Mouse (Mus musculus) myocyte (in vitro differentiated cells): ENCODE data around the gene Kalrn. TPM values are rescaled to one million over a fixed set of nuclear protein-coding genes. Genes with fewer than 3 reads are reported as not detected.

ENCODE experiments used
- H3K27me3 ChIP-seq: one replicate; pipeline ENCODE4 v1.6.1; 2011; ENCODE audit not compliant: control insufficient read depth, insufficient read depth, insufficient read length
- H3K36me3 ChIP-seq: one replicate; pipeline ENCODE4 v1.6.1; 2011; ENCODE audit not compliant: control insufficient read depth, insufficient read depth
- H3K4me2 ChIP-seq: one replicate; pipeline ENCODE4 v1.6.1; 2011; ENCODE audit warnings: low read depth, control low read depth
- H3K4me3 ChIP-seq: one replicate; pipeline ENCODE4 v1.5.1; 2011; ENCODE audit warnings: mild to moderate bottlenecking, control low read depth, moderate library complexity
- H3K79me2 ChIP-seq: one replicate; pipeline ENCODE4 v1.6.1; 2011; ENCODE audit not compliant: control insufficient read depth, insufficient read depth
- H3ac ChIP-seq: one replicate; pipeline ENCODE4 v1.6.1; 2011; ENCODE audit not compliant: control insufficient read depth, insufficient read length
- CEBPB ChIP-seq: IDR thresholded peaks from 2 replicates; pipeline ENCODE4 v1.6.1; 2011; ENCODE audit warnings: mild to moderate bottlenecking, moderate library complexity; ENCODE audit not compliant: poor library complexity, insufficient read depth, severe bottlenecking
- E2F4 ChIP-seq: IDR thresholded peaks from one replicate; pipeline ENCODE4 v1.6.1; 2011; ENCODE audit warnings: mild to moderate bottlenecking, control low read depth, moderate library complexity; ENCODE audit not compliant: insufficient read depth
- MAX ChIP-seq: IDR thresholded peaks from one replicate; pipeline ENCODE4 v1.6.1; 2011; ENCODE audit warnings: low read depth, mild to moderate bottlenecking, control low read depth
- MYOD1 ChIP-seq, 3 experiments: IDR thresholded peaks; one replicate each; pipeline ENCODE4 v1.6.1; 2011; ENCODE audit warnings: control low read depth in 2 of 3, low read depth in 2 of 3, mild to moderate bottlenecking in 2 of 3, moderate library complexity in 1 of 3; ENCODE audit not compliant: insufficient read length in 2 of 3, control insufficient read depth in 1 of 3
- MYOG ChIP-seq, 3 experiments: IDR thresholded peaks; one replicate each; pipeline ENCODE4 v1.6.1; 2011; ENCODE audit warnings: control low read depth in 2 of 3, low read depth in 2 of 3, mild to moderate bottlenecking in 2 of 3; ENCODE audit not compliant: insufficient read length in 2 of 3, control insufficient read depth in 1 of 3, insufficient read depth in 1 of 3
- POLR2A ChIP-seq: IDR thresholded peaks from one replicate; pipeline ENCODE4 v1.6.1; 2011; ENCODE audit warnings: low read depth, mild to moderate bottlenecking, control low read depth, moderate library complexity; ENCODE audit not compliant: insufficient read length
- POLR2AphosphoS2 ChIP-seq: IDR thresholded peaks from one replicate; pipeline ENCODE4 v1.6.1; 2011; ENCODE audit warnings: low read depth, control low read depth; ENCODE audit not compliant: insufficient read length
- REST ChIP-seq: IDR thresholded peaks from one replicate; pipeline ENCODE4 v1.6.1; 2011; ENCODE audit warnings: mild to moderate bottlenecking, control low read depth, moderate library complexity; ENCODE audit not compliant: insufficient read depth, insufficient read length
- SRF ChIP-seq: IDR thresholded peaks from one replicate; pipeline ENCODE4 v1.6.1; 2011; ENCODE audit warnings: low read depth; ENCODE audit not compliant: control insufficient read depth, insufficient read length
- TCF12 ChIP-seq: IDR thresholded peaks from one replicate; pipeline ENCODE4 v1.6.1; 2011; ENCODE audit warnings: mild to moderate bottlenecking, control low read depth; ENCODE audit not compliant: poor library complexity, insufficient read depth, severe bottlenecking
- TCF3 ChIP-seq: IDR thresholded peaks from one replicate; pipeline ENCODE4 v1.6.1; 2011; ENCODE audit warnings: low read depth, control low read depth; ENCODE audit not compliant: insufficient read length
- USF1 ChIP-seq: IDR thresholded peaks from one replicate; pipeline ENCODE4 v1.6.1; 2011; ENCODE audit warnings: low read depth, mild to moderate bottlenecking, control low read depth, moderate library complexity
- polyA plus RNA-seq: library from polyadenylated mRNA; unstranded; fragments of >200 nt; fragmentation: generic; extraction: Trizol; gene quantifications from one replicate; pipeline ENCODE4 v1.2.1, GENCODE M21; 2012; ENCODE audit warnings: missing spikeins

The Kalrn gene
- polyA plus RNA-seq, 1 experiment = 5.5 TPM

DNA sequence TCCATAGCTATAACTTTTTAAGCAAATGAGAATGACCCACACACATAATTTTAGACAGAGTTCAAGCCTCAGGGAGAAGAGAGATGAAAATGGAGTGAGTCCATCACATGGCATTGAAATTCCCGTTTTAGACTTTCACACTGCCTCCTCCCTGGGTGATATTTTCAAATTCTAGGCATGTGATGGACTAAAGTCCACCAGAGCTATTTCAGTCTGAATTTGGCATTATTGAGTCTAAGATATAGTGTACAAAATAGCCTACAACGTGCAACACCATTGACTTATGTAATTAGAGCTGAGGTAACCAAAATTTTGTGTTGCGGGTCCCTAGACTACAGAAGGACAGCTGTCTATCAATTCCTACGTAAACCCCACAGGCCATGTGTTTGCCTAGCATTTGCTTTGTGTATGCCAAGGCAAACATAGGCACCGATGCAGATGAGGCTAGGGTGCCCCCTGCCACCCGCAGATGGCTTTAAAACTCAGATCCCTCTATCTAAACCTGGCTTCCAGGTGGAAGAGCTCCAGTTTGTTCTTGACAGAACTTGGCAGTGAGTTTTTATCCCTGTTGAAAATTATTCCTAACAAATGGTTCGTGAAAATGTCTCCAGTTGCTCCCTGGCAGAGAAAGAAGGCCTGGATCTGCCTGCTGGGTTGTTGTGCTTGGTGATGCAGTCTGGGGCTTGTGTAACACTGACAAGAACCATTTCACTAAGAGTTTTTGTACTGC is 293.5 kb downstream of the Kalrn start:
- TF ChIP-seq SRF (no peak), USF1 (no peak), TCF12 (no peak)
- Histone ChIP-seq H3K4me2 (no peak overlapping the region), H3ac (no peak overlapping the region), H3K4me3 (no peak overlapping the region), H3K36me3 (no peaks in the 10 kb centered on the region), H3K27me3 (no peaks in the 10 kb centered on the region), H3K79me2 (no peaks in the 10 kb centered on the region)

DNA sequence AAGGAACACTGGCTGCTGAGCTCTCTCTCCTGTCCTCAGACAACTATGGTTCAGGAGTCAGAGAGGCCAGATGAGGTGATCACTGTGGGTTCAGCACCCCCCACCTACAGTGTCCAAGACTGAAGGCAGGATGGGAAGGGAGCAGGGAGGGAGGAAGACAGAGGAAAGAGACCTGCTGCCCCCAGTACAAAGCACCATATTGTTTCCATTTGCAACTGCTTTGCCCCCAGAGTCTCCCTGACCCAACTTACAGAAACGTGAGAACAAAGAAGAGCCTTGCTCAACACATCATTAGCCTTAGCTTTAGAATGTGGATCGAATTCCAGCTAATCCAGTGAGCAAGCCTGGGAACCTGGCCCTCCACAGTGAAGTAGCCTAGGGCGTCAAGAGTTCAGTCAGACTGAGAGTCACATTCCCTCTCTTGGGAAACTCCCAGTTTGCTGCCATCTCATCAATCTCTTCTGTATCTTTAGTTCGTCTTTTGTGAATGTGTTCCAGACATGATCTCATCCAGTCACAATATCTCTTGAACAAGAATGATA is 295.0 kb downstream of the Kalrn start:
- H3K36me3 ChIP-seq = no peaks in the 10 kb centered on the region
- H3K4me3 ChIP-seq = no peak overlapping the region
- no peak overlapping the region for H3ac ChIP-seq
- no peaks in the 10 kb centered on the region for H3K79me2 ChIP-seq
- no peak overlapping the region for H3K4me2 ChIP-seq
- TF ChIP-seq SRF (no peak), POLR2A (no peak)
- no peaks in the 10 kb centered on the region for H3K27me3 ChIP-seq

DNA sequence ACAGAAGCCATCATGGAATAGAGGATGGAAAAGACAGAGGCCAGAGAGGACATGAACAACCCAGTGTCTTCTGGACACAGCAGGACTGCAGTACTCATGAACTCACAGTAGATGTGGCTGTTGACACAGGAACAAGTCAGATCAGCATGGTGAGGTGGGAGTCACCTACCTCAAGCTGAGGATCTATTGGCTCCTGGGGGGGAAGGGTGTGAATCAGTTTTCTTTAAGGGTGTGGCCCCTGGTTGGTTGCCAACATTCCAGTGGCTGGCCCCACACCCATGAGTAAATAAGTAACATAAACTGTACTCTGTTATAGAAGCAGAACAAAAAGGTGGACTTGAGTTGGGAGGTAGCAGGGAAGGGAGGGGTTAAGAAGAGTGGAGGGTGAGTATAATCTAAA is 298.7 kb downstream of the Kalrn start:
- no peak overlapping the region for H3K4me3 ChIP-seq
- H3K27me3 ChIP-seq = no peaks in the 10 kb centered on the region
- no peak overlapping the region for H3ac ChIP-seq
- no peaks in the 10 kb centered on the region for H3K79me2 ChIP-seq
- H3K4me2 ChIP-seq = no peak overlapping the region
- no peaks in the 10 kb centered on the region for H3K36me3 ChIP-seq
- TF ChIP-seq TCF3 (no peak), TCF12 (no peak), MAX (no peak), MYOD1 (IDR thresholded peaks at IDR 0.05; ENCODE audit: control insufficient read depth in 1 of 3, insufficient read length in 2 of 3, low read depth in 2 of 3) (no peak), MYOG (IDR thresholded peaks at IDR 0.05; ENCODE audit: control insufficient read depth in 1 of 3, insufficient read depth in 1 of 3, insufficient read length in 2 of 3, low read depth in 2 of 3) (no peak), E2F4 (no peak), USF1 (no peak)

DNA sequence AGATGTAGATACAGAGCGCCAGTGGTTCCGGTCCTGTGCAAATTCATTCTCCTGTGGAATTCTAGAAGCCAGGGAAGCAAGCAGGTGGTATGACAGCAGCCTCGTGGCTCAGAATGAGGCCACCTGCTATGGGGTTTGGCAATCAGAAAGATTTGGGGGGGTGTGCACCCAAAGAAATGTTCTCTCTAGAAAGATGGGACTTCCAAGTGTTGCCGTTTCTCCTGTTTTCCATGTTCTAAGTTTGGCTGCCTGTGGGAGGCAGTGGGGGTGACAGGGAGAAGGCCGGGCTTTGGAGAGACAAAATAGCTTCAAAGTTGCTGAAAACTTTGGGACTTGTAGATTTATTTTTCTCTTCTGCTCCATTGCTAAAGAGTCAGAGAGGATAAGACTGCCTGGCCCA is 301.9 kb downstream of the Kalrn start:
- Histone ChIP-seq H3K4me2 (no peak overlapping the region), H3ac (no peak overlapping the region), H3K4me3 (no peak overlapping the region), H3K79me2 (no peaks in the 10 kb centered on the region), H3K36me3 (no peaks in the 10 kb centered on the region), H3K27me3 (no peaks in the 10 kb centered on the region)
- TF ChIP-seq TCF12 (no peak), SRF (no peak), TCF3 (no peak), REST (no peak), POLR2A (no peak), USF1 (no peak), MYOD1 (IDR thresholded peaks at IDR 0.05; ENCODE audit: control insufficient read depth in 1 of 3, insufficient read length in 2 of 3, low read depth in 2 of 3) (no peak), E2F4 (no peak), CEBPB (no peak), MYOG (IDR thresholded peaks at IDR 0.05; ENCODE audit: control insufficient read depth in 1 of 3, insufficient read depth in 1 of 3, insufficient read length in 2 of 3, low read depth in 2 of 3) (no peak)

DNA sequence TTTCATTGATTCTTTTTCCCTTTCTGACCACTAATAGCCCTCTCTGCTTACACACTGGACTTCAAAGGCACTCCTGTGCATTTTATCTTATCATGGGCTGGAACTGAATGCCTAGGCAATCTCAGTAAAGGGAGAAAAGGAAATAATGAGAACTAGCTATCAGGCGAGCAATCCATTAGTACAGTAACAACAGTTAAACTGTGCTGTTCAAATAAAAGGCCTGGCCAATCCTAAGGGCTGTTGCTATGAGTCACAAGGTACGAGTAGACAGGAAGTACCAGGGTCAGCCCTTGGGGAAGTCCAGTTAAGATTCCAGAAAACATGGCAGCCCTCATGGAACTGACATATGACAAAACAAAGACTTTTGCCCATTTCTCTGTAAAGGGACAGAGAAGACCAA is 302.7 kb downstream of the Kalrn start:
- no peaks in the 10 kb centered on the region for H3K27me3 ChIP-seq
- no peak for TF ChIP-seq CEBPB

DNA sequence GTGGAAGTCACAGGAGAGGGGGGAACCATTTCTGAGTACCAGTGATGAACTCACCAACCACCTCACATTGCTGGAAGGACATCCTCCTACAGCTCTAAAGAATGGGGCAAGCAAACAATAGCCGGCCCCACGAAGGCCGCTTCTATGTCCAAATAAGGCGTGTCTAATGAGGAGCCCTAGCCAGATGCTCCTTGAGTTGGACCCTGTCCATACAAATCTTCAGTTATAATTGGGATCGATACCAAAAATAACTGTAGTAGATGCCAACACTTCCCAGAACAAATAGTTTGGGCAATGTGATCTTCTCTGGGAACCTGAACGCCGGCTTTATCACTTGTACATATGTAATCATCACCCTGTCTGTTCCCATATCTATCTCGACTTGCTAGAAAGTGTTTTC is 303.7 kb downstream of the Kalrn start:
- no peak overlapping the region for H3ac ChIP-seq
- H3K4me3 ChIP-seq = no peak overlapping the region
- H3K79me2 ChIP-seq = no peaks in the 10 kb centered on the region
- no peaks in the 10 kb centered on the region for H3K36me3 ChIP-seq
- no peak overlapping the region for H3K4me2 ChIP-seq
- TF ChIP-seq MYOD1 (IDR thresholded peaks at IDR 0.05; ENCODE audit: control insufficient read depth in 1 of 3, insufficient read length in 2 of 3, low read depth in 2 of 3) (no peak), MAX (no peak), POLR2A (no peak), TCF12 (no peak), REST (no peak), USF1 (no peak), MYOG (IDR thresholded peaks at IDR 0.05; ENCODE audit: control insufficient read depth in 1 of 3, insufficient read depth in 1 of 3, insufficient read length in 2 of 3, low read depth in 2 of 3) (no peak), E2F4 (no peak), CEBPB (no peak), SRF (no peak), POLR2AphosphoS2 (no peak), TCF3 (no peak)
- H3K27me3 ChIP-seq = no peaks in the 10 kb centered on the region

More for the DNA sequence above, 302.7 kb downstream of the Kalrn start:
- no peak overlapping the region for H3K4me2 ChIP-seq
- no peaks in the 10 kb centered on the region for H3K36me3 ChIP-seq
- H3K79me2 ChIP-seq = no peaks in the 10 kb centered on the region
- no peak overlapping the region for H3K4me3 ChIP-seq
- H3ac ChIP-seq = no peak overlapping the region
